Mouse (Mus musculus) granulocyte monocyte progenitor cell, adult 5-6 weeks (primary cell): Measurements from ENCODE around the gene Elmo3. TPM values are rescaled to one million over a fixed set of nuclear protein-coding genes. Genes with fewer than 3 reads are reported as not detected.

ENCODE experiments used
- ATAC-seq: replicated peaks from 2 replicates; pipeline ENCODE4 v1.8.0; 2016; ENCODE audit warnings: mild to moderate bottlenecking, moderate TSS enrichment, inconsistent platforms; ENCODE audit not compliant: poor library complexity, severe bottlenecking
- total RNA-seq, 2 experiments: library from RNA; stranded (forward) in 1 of 2; stranded (reverse) in 1 of 2; fragments of 200-712, 200-1000 nt in 1 of 2; fragments of >200 nt in 1 of 2; fragmentation: Nextera tagmentation in 1 of 2; gene quantifications; 2 replicates each; pipeline ENCODE4 v1.2.3; 2014 to 2017

Elmo3 gene
- total RNA-seq, 2 experiments from 2014 or later = 0.05 to 2.6 TPM

- no peak for ATAC-seq
Observed at GRCm38 (mm10) chr8:105348450-105349095, 43.2 kb downstream of the Elmo3 start, which contains the start of gene Slc9a5. Gene Slc9a5 (plus strand): TSS chr8:105348843.

GRCm38 (mm10) chr8:105349096-105349771 lies 43.8 kb downstream of the Elmo3 start:
- ATAC-seq = 0 out of 2 replicates have a peak, but pooled peaks have one; percentile 3

- ATAC-seq = no peak
Observed at GRCm38 (mm10) chr8:105350186-105350585, 44.8 kb downstream of the Elmo3 start.

- ATAC-seq = no peak
Observed at GRCm38 (mm10) chr8:105353583-105354135, 48.3 kb downstream of the Elmo3 start.

GRCm38 (mm10) chr8:105354549-105354948 lies 49.1 kb downstream of the Elmo3 start:
- ATAC-seq = no peak

GRCm38 (mm10) chr8:105355179-105356024 lies 50.0 kb downstream of the Elmo3 start:
- ATAC-seq = peak; percentile 41; the same call in 1 of the 2 replicates

- ATAC-seq = no peak
Observed at GRCm38 (mm10) chr8:105356681-105357080, 51.3 kb downstream of the Elmo3 start.

GRCm38 (mm10) chr8:105359208-105359607 lies 53.8 kb downstream of the Elmo3 start:
- ATAC-seq = no peak

GRCm38 (mm10) chr8:105359646-105360045 lies 54.2 kb downstream of the Elmo3 start:
- ATAC-seq = no peak

Other genes with a start within 250 kb of the Elmo3 start
- gene Ces3b, start 221.8 kb upstream of the Elmo3 start, total RNA-seq (2014; fragmentation: Nextera tagmentation) = not detected in 2 replicates
- gene Ces3b, start 221.8 kb upstream of the Elmo3 start, total RNA-seq (2017) = not detected in 2 replicates
- not detected in 2 replicates for gene Ces4a, start 173.8 kb upstream of the Elmo3 start, total RNA-seq (2014; fragmentation: Nextera tagmentation)
- gene Ces4a, start 173.8 kb upstream of the Elmo3 start, total RNA-seq (2017) = not detected in 2 replicates
- 119 and 135 TPM in 2 replicates for gene Cbfb, start 134.9 kb upstream of the Elmo3 start, total RNA-seq (2014; fragmentation: Nextera tagmentation)
- 177 and 185 TPM in 2 replicates for gene Cbfb, start 134.9 kb upstream of the Elmo3 start, total RNA-seq (2017)
- 30.9 and 41.0 TPM in 2 replicates for gene D230025D16Rik, start 80.5 kb upstream of the Elmo3 start, total RNA-seq (2014; fragmentation: Nextera tagmentation)
- gene D230025D16Rik, start 80.5 kb upstream of the Elmo3 start, total RNA-seq (2017) = 21.8 and 25.7 TPM in 2 replicates
- gene B3gnt9, start 50.4 kb upstream of the Elmo3 start, total RNA-seq (2014; fragmentation: Nextera tagmentation) = 0.32 TPM in 1 of 2 replicates, not detected in the other
- 1.0 TPM in 1 of 2 replicates, not detected in the other for gene B3gnt9, start 50.4 kb upstream of the Elmo3 start, total RNA-seq (2017)
- gene Tradd, start 41.0 kb upstream of the Elmo3 start, total RNA-seq (2014; fragmentation: Nextera tagmentation) = 8.7 and 9.4 TPM in 2 replicates
- gene Tradd, start 41.0 kb upstream of the Elmo3 start, total RNA-seq (2017) = 15.8 and 21.0 TPM in 2 replicates
- 0.21 and 4.4 TPM in 2 replicates for gene Fbxl8, start 41.0 kb upstream of the Elmo3 start, total RNA-seq (2014; fragmentation: Nextera tagmentation)
- gene Fbxl8, start 41.0 kb upstream of the Elmo3 start, total RNA-seq (2017) = 1.7 and 3.6 TPM in 2 replicates
- not detected in 2 replicates for gene Hsf4, start 35.8 kb upstream of the Elmo3 start, total RNA-seq (2014; fragmentation: Nextera tagmentation)
- not detected in 2 replicates for gene Hsf4, start 35.8 kb upstream of the Elmo3 start, total RNA-seq (2017)
- gene Nol3, start 29.5 kb upstream of the Elmo3 start, total RNA-seq (2014; fragmentation: Nextera tagmentation) = not detected in 2 replicates
- not detected in 2 replicates for gene Nol3, start 29.5 kb upstream of the Elmo3 start, total RNA-seq (2017)
- gene 4931428F04Rik, start 15.7 kb upstream of the Elmo3 start, total RNA-seq (2014; fragmentation: Nextera tagmentation) = 2.7 and 4.0 TPM in 2 replicates
- 0.56 and 0.93 TPM in 2 replicates for gene 4931428F04Rik, start 15.7 kb upstream of the Elmo3 start, total RNA-seq (2017)
- not detected in 2 replicates for gene Exoc3l, start 9.5 kb upstream of the Elmo3 start, total RNA-seq (2014; fragmentation: Nextera tagmentation)
- gene Exoc3l, start 9.5 kb upstream of the Elmo3 start, total RNA-seq (2017) = 0.60 and 2.5 TPM in 2 replicates
- gene E2f4, start 7.9 kb upstream of the Elmo3 start, total RNA-seq (2014; fragmentation: Nextera tagmentation) = 139 and 170 TPM in 2 replicates
- 44.3 and 50.9 TPM in 2 replicates for gene E2f4, start 7.9 kb upstream of the Elmo3 start, total RNA-seq (2017)
- gene Lrrc29, start 20.7 kb downstream of the Elmo3 start, total RNA-seq (2014; fragmentation: Nextera tagmentation) = 5.2 and 5.3 TPM in 2 replicates
- 2.0 and 2.3 TPM in 2 replicates for gene Lrrc29, start 20.7 kb downstream of the Elmo3 start, total RNA-seq (2017)
- gene Tmem208, start 20.8 kb downstream of the Elmo3 start, total RNA-seq (2014; fragmentation: Nextera tagmentation) = 82.8 and 106 TPM in 2 replicates
- 37.1 and 64.8 TPM in 2 replicates for gene Tmem208, start 20.8 kb downstream of the Elmo3 start, total RNA-seq (2017)
- gene Fhod1, start 42.4 kb downstream of the Elmo3 start, total RNA-seq (2014; fragmentation: Nextera tagmentation) = 7.0 and 12.9 TPM in 2 replicates
- gene Fhod1, start 42.4 kb downstream of the Elmo3 start, total RNA-seq (2017) = 2.5 and 2.6 TPM in 2 replicates
- 0.82 and 3.8 TPM in 2 replicates for gene Slc9a5, start 43.2 kb downstream of the Elmo3 start, total RNA-seq (2014; fragmentation: Nextera tagmentation)
- 0.41 and 0.73 TPM in 2 replicates for gene Slc9a5, start 43.2 kb downstream of the Elmo3 start, total RNA-seq (2017)
- 0.47 TPM in 1 of 2 replicates, not detected in the other for gene Plekhg4, start 67.7 kb downstream of the Elmo3 start, total RNA-seq (2014; fragmentation: Nextera tagmentation)
- gene Plekhg4, start 67.7 kb downstream of the Elmo3 start, total RNA-seq (2017) = 0.09 TPM in 1 of 2 replicates, not detected in the other
- gene Kctd19, start 107.9 kb downstream of the Elmo3 start, total RNA-seq (2014; fragmentation: Nextera tagmentation) = not detected in 2 replicates
- gene Kctd19, start 107.9 kb downstream of the Elmo3 start, total RNA-seq (2017) = not detected in 2 replicates
- gene Lrrc36, start 108.0 kb downstream of the Elmo3 start, total RNA-seq (2014; fragmentation: Nextera tagmentation) = 0.36 TPM in 1 of 2 replicates, not detected in the other
- not detected in 2 replicates for gene Lrrc36, start 108.0 kb downstream of the Elmo3 start, total RNA-seq (2017)
- gene Tppp3, start 165.9 kb downstream of the Elmo3 start, total RNA-seq (2014; fragmentation: Nextera tagmentation) = not detected in 2 replicates
- gene Tppp3, start 165.9 kb downstream of the Elmo3 start, total RNA-seq (2017) = not detected in 2 replicates
- gene Zdhhc1, start 191.3 kb downstream of the Elmo3 start, total RNA-seq (2014; fragmentation: Nextera tagmentation) = 1.8 and 10.4 TPM in 2 replicates
- 3.6 and 4.6 TPM in 2 replicates for gene Zdhhc1, start 191.3 kb downstream of the Elmo3 start, total RNA-seq (2017)
- not detected in 2 replicates for gene Hsd11b2, start 213.2 kb downstream of the Elmo3 start, total RNA-seq (2014; fragmentation: Nextera tagmentation)
- not detected in 2 replicates for gene Hsd11b2, start 213.2 kb downstream of the Elmo3 start, total RNA-seq (2017)